Mouse (Mus musculus) left cerebral cortex, postnatal 10 days (tissue): ENCODE measurements at regions not wholly inside any gene's neighbourhood (a gene's known extent, or its start where the extent isn't known, plus 50 kb on each side); places are given as distances from the start of the nearest gene placed in this dataset.
A peak's percentile ranks its signal among the peaks of the same experiment; 100 is the strongest.

Experiments used
- DNase-seq, 2 experiments: peaks; one replicate each; pipeline ENCODE4 v3.0.0; 2021 to 2022; ENCODE audit warnings: low spot score in 2 of 2, mixed read lengths in 1 of 2; ENCODE audit errors: extremely low spot score in 1 of 2
- intact Hi-C: fragments of 180-260 bp; cut with DNase I; formaldehyde crosslinking; loops from one replicate; pipeline ENCODE4 v1.15.1; 2025

GRCm38 (mm10) chr4:31454898-31455297 lies 509.0 kb upstream of the Map3k7 start:
- no peak for DNase-seq
- intact Hi-C loops = no loop called here

GRCm38 (mm10) chr4:31455466-31455865 lies 508.4 kb upstream of the Map3k7 start:
- intact Hi-C loops = no loop called here
- DNase-seq = no peak

GRCm38 (mm10) chr4:31462456-31462855 lies 501.4 kb upstream of the Map3k7 start:
- peak; percentile 16 to 28 for DNase-seq
- intact Hi-C loops = no loop called here

- intact Hi-C loops = no loop called here
- no peak for DNase-seq
Measured at GRCm38 (mm10) chr4:31463130-31463698, 500.7 kb upstream of the Map3k7 start.

- intact Hi-C loops = no loop called here
- DNase-seq = no peak
Measured at GRCm38 (mm10) chr4:31468306-31468705, 495.6 kb upstream of the Map3k7 start.

GRCm38 (mm10) chr4:31469803-31470202 lies 494.1 kb upstream of the Map3k7 start:
- intact Hi-C loops = no loop called here
- DNase-seq = no peak

GRCm38 (mm10) chr4:31492535-31492934 lies 471.4 kb upstream of the Map3k7 start:
- no peak for DNase-seq
- intact Hi-C loops = no loop called here

GRCm38 (mm10) chr4:31493087-31493511 lies 470.8 kb upstream of the Map3k7 start:
- no peak for DNase-seq
- intact Hi-C loops = no loop called here

GRCm38 (mm10) chr4:31499888-31500287 lies 464.0 kb upstream of the Map3k7 start:
- no peak for DNase-seq
- intact Hi-C loops = no loop called here

- no peak for DNase-seq
- intact Hi-C loops = no loop called here
Measured at GRCm38 (mm10) chr4:31500432-31500831, 463.5 kb upstream of the Map3k7 start.

GRCm38 (mm10) chr4:31525638-31526207 lies 438.2 kb upstream of the Map3k7 start:
- DNase-seq = no peak
- intact Hi-C loops = no loop called here

GRCm38 (mm10) chr4:31536811-31537210 lies 427.1 kb upstream of the Map3k7 start:
- intact Hi-C loops = no loop called here

GRCm38 (mm10) chr4:31553780-31554394 lies 410.0 kb upstream of the Map3k7 start:
- intact Hi-C loops = no loop called here
- no peak for DNase-seq

More at GRCm38 (mm10) chr4:31536811-31537210, 427.1 kb upstream of the Map3k7 start:
- DNase-seq = no peak

GRCm38 (mm10) chr4:31555077-31555476 lies 408.8 kb upstream of the Map3k7 start:
- intact Hi-C loops = no loop called here
- DNase-seq = no peak

- no peak for DNase-seq
- intact Hi-C loops = no loop called here
Measured at GRCm38 (mm10) chr4:31557261-31557660, 406.6 kb upstream of the Map3k7 start.

- intact Hi-C loops = no loop called here
- DNase-seq = no peak
Measured at GRCm38 (mm10) chr4:31560305-31560704, 403.6 kb upstream of the Map3k7 start.

GRCm38 (mm10) chr4:31561183-31561582 lies 402.7 kb upstream of the Map3k7 start:
- intact Hi-C loops = no loop called here
- DNase-seq = no peak

- intact Hi-C loops = no loop called here
Measured at GRCm38 (mm10) chr4:31561823-31562222, 402.1 kb upstream of the Map3k7 start.

GRCm38 (mm10) chr4:31566158-31566557 lies 397.7 kb upstream of the Map3k7 start:
- intact Hi-C loops = no loop called here
- DNase-seq = no peak

More at GRCm38 (mm10) chr4:31561823-31562222, 402.1 kb upstream of the Map3k7 start:
- DNase-seq = no peak

- intact Hi-C loops = no loop called here
- no peak for DNase-seq
Measured at GRCm38 (mm10) chr4:31566834-31567233, 397.1 kb upstream of the Map3k7 start.
